ENCODE assay signal across 8 mouse cellular contexts in genomic region chr3:88630849-88631341, GRCm38 (mm10). TPM values are rescaled to one million over a fixed set of nuclear protein-coding genes. Genes with fewer than 3 reads are reported as not detected.
DNase-seq lines count a peak whose midpoint lies in the region; ATAC-seq and TF ChIP-seq lines count a peak whose summit lies in the region.

No protein-coding gene starts in this region.

- H3K36me3 ChIP-seq in heart, adult 2 months (ENCODE audit: control insufficient read depth, insufficient read depth, low read length) = peaks cover 11% of the 10 kb centered on the region
- peaks cover 43% of the 10 kb centered on the region for H3K36me3 ChIP-seq in midbrain, embryonic 11.5 days (ENCODE audit: control insufficient read depth, insufficient read depth, low read length)

- ATAC-seq in midbrain, embryonic 11.5 days (ENCODE audit: low FRiP score) = no peak

- H3K4me2 ChIP-seq in midbrain, embryonic 11.5 days = no peak overlapping the region

- H3K9ac ChIP-seq in heart, adult 2 months (ENCODE audit: low read depth, low read length) = peak overlapping the region; percentile 8; the same call in 1 of the 2 replicates
- no peak overlapping the region for H3K9ac ChIP-seq in midbrain, embryonic 11.5 days (ENCODE audit: low read length)

- H3K79me2 ChIP-seq in heart, adult 2 months (replicated peaks; ENCODE audit: control insufficient read depth, insufficient read depth, low read length) = peaks cover 10% of the 10 kb centered on the region

- DNase-seq in layer of hippocampus, adult 9-11 months = peak; percentile 78
- DNase-seq in layer of hippocampus, adult 9-10 months (ENCODE audit: low spot score) = no peak
- DNase-seq in heart, adult 2 months = peak; percentile 59 to 63
- DNase-seq in left cerebral cortex, postnatal 14 days (ENCODE audit: low spot score in 2 of 2) = peak; percentile 66 to 71
- peak; percentile 67 for DNase-seq in right cerebral cortex, postnatal 25 days
- no peak for DNase-seq in cerebellum, adult 18-20 months
- DNase-seq in midbrain, embryonic 11.5 days (ENCODE audit: low spot score, missing footprints) = no peak
- DNase-seq in thymus, postnatal 4 days = no peak

- no peak overlapping the region for H3K4me3 ChIP-seq in heart, adult 2 months
- no peak overlapping the region for H3K4me3 ChIP-seq in midbrain, embryonic 11.5 days (ENCODE audit: low read depth, low read length)

- intact Hi-C loops in heart, adult 2 months (cut with DNase I) = no loop called here
- intact Hi-C loops in left cerebral cortex, postnatal 14 days (cut with DNase I) = no loop called here

- WGBS in heart, adult 2 months = 32% methylated on average over 6 of the region's 6 CpGs
- WGBS in midbrain, embryonic 11.5 days = 70% methylated on average over 6 of the region's 6 CpGs

- no peaks in the 10 kb centered on the region for H3K9me3 ChIP-seq in midbrain, embryonic 11.5 days (ENCODE audit: control insufficient read depth, low read length)

- no peaks in the 10 kb centered on the region for H3K27me3 ChIP-seq in heart, adult 2 months (ENCODE audit: control insufficient read depth, insufficient read depth, low read length)
- H3K27me3 ChIP-seq in midbrain, embryonic 11.5 days (ENCODE audit: control insufficient read depth, insufficient read depth, low read length) = no peaks in the 10 kb centered on the region

- TF ChIP-seq EP300 in heart, adult 2 months (IDR thresholded peaks at IDR 0.05; ENCODE audit: insufficient read depth, low read depth, low read length) = peak; percentile 73; the same call in 1 of the 2 replicates

- peaks cover 38% of the 10 kb centered on the region for H3K4me1 ChIP-seq in heart, adult 2 months (ENCODE audit: control insufficient read depth, insufficient read depth, low read length)
- no peaks in the 10 kb centered on the region; the same call in 1 of the 2 replicates for H3K4me1 ChIP-seq in midbrain, embryonic 11.5 days (ENCODE audit: control insufficient read depth, insufficient read depth, low read length)

- TF ChIP-seq POLR2A in heart, adult 2 months (IDR thresholded peaks at IDR 0.05; ENCODE audit: insufficient read depth, low read depth, low read length) = no peak

- TF ChIP-seq CTCF in heart, adult 2 months (IDR thresholded peaks at IDR 0.05) = no peak

- H3K27ac ChIP-seq in heart, adult 2 months = peak overlapping the region; percentile 76
- no peak overlapping the region for H3K27ac ChIP-seq in midbrain, embryonic 11.5 days (ENCODE audit: low read depth, low read length)

RNA-seq across cellular contexts. Expression of gene Rxfp4, which starts 22.0 kb away (rescaled TPM):
- total RNA-seq in heart, adult 2 months (2021) = not detected
- 0.41 TPM in 1 of 2 replicates, not detected in the other for polyA plus RNA-seq in heart, adult 2 months (2012; rRNA removed)
- total RNA-seq in left cerebral cortex, postnatal 14 days (2021) = not detected
- polyA plus RNA-seq in midbrain, embryonic 11.5 days (2014; fragmentation: Nextera tagmentation; extraction: Ambion mirVana) = 0.14 TPM in 1 of 2 replicates, not detected in the other

RNA-seq across cellular contexts. Expression of gene Arhgef2, which starts 25.1 kb away (rescaled TPM):
- total RNA-seq in heart, adult 2 months (2021) = 10 to 100 TPM; 37.3 to 37.5 TPM
- 51.0 and 53.4 TPM in 2 replicates for polyA plus RNA-seq in heart, adult 2 months (2012; rRNA removed)
- 100 to 1,000 TPM; 310 to 316 TPM for total RNA-seq in left cerebral cortex, postnatal 14 days (2021)
- polyA plus RNA-seq in midbrain, embryonic 11.5 days (2014; fragmentation: Nextera tagmentation; extraction: Ambion mirVana) = 99.0 and 117 TPM in 2 replicates

RNA-seq across cellular contexts. Expression of gene Khdc4, which starts 54.7 kb away (rescaled TPM):
- 10 to 100 TPM; 24.9 to 25.7 TPM for total RNA-seq in heart, adult 2 months (2021)
- 29.9 and 46.1 TPM in 2 replicates for polyA plus RNA-seq in heart, adult 2 months (2012; rRNA removed)
- total RNA-seq in left cerebral cortex, postnatal 14 days (2021) = 10 to 100 TPM; 53.6 to 55.1 TPM
- 107 and 109 TPM in 2 replicates for polyA plus RNA-seq in midbrain, embryonic 11.5 days (2014; fragmentation: Nextera tagmentation; extraction: Ambion mirVana)

RNA-seq across cellular contexts. Expression of gene Ssr2, which starts 55.2 kb away (rescaled TPM):
- 10 to 100 TPM; 65.3 to 67.6 TPM for total RNA-seq in heart, adult 2 months (2021)
- 80.0 and 115 TPM in 2 replicates for polyA plus RNA-seq in heart, adult 2 months (2012; rRNA removed)
- total RNA-seq in left cerebral cortex, postnatal 14 days (2021) = 100 to 1,000 TPM; 114 to 123 TPM
- polyA plus RNA-seq in midbrain, embryonic 11.5 days (2014; fragmentation: Nextera tagmentation; extraction: Ambion mirVana) = 154 and 157 TPM in 2 replicates

Comparison
In these comparisons a context has a peak if more than half of its experiments do, and no peak if none do; other contexts are left out.
1. DNase-seq: peak in layer of hippocampus, adult 9-11 months (single experiment), heart, adult 2 months (2 of 2), left cerebral cortex, postnatal 14 days (2 of 2) and right cerebral cortex, postnatal 25 days (single experiment); none in layer of hippocampus, adult 9-10 months (single experiment), cerebellum, adult 18-20 months (0 of 2), midbrain, embryonic 11.5 days (single experiment) and thymus, postnatal 4 days (single experiment).
2. RNA of gene Arhgef2, which starts 25.1 kb away (total RNA-seq): 310 to 316 TPM in left cerebral cortex, postnatal 14 days; 37.3 to 37.5 TPM in heart, adult 2 months; every median in the first group is over 4 times any median in the second.